Mouse (Mus musculus): ENCODE results near the gene Ndufv1.

- TF ChIP-seq CTCF (IDR thresholded peaks at IDR 0.05; ENCODE audit: borderline replicate concordance, control insufficient read depth, extremely low read depth, insufficient read depth, low read length, poor library complexity) (peak; percentile 27; the same call in 1 of the 2 replicates), POLR2A (IDR thresholded peaks at IDR 0.05; ENCODE audit: control insufficient read depth, extremely low read depth, insufficient read depth, low read length, poor library complexity) (peak; percentile 77)
Measured at GRCm38 (mm10) chr19:4037788-4038232, 25.2 kb upstream of the Ndufv1 start, which contains the start of gene Gstp1.

Data from thymus, adult 2 months (tissue).